Mouse (Mus musculus) A20 (cell line): Measurements from ENCODE around the gene Tmem33.

Experiments
- DNase-seq: peaks from one replicate; pipeline ENCODE4 v3.0.0-alpha.2; 2011; ENCODE audit warnings: low read depth, low spot score

The Tmem33 gene

GRCm38 (mm10) chr5:67255664-67256063, 4.7 kb upstream of the Tmem33 start:
- no peak for DNase-seq

GRCm38 (mm10) chr5:67258473-67258872, 1.9 kb upstream of the Tmem33 start:
- no peak for DNase-seq

GRCm38 (mm10) chr5:67260159-67260530, 220 bp upstream of the Tmem33 start:
- no peak for DNase-seq

- no peak for DNase-seq
Observed at GRCm38 (mm10) chr5:67262964-67263363, 2.6 kb downstream of the Tmem33 start.

- DNase-seq, result peak; percentile 43
Observed at GRCm38 (mm10) chr5:67266106-67266505, 5.7 kb downstream of the Tmem33 start.

GRCm38 (mm10) chr5:67269309-67269708, 8.9 kb downstream of the Tmem33 start:
- no peak for DNase-seq

GRCm38 (mm10) chr5:67279407-67279806, 19.0 kb downstream of the Tmem33 start:
- no peak for DNase-seq

- DNase-seq, result no peak
Observed at GRCm38 (mm10) chr5:67279840-67280239, 19.5 kb downstream of the Tmem33 start.

GRCm38 (mm10) chr5:67280400-67280799, 20.0 kb downstream of the Tmem33 start:
- no peak for DNase-seq

GRCm38 (mm10) chr5:67295029-67295428, 34.7 kb downstream of the Tmem33 start:
- no peak for DNase-seq

- DNase-seq, result no peak
Observed at GRCm38 (mm10) chr5:67295682-67296081, 35.3 kb downstream of the Tmem33 start.

GRCm38 (mm10) chr5:67296171-67296570, 35.8 kb downstream of the Tmem33 start:
- no peak for DNase-seq

GRCm38 (mm10) chr5:67297026-67297813, 36.9 kb downstream of the Tmem33 start:
- no peak for DNase-seq

- DNase-seq, result no peak
Observed at GRCm38 (mm10) chr5:67299847-67300412, 39.6 kb downstream of the Tmem33 start.

GRCm38 (mm10) chr5:67300926-67301597, 40.7 kb downstream of the Tmem33 start:
- no peak for DNase-seq

GRCm38 (mm10) chr5:67301722-67302331, 41.5 kb downstream of the Tmem33 start:
- peak; percentile 41 for DNase-seq

GRCm38 (mm10) chr5:67303816-67304215, 43.5 kb downstream of the Tmem33 start:
- DNase-seq, result peak; percentile 24

- peak; percentile 95 for DNase-seq
Observed at GRCm38 (mm10) chr5:67306698-67307521, 46.5 kb downstream of the Tmem33 start, which contains the start of gene Slc30a9. Slc30a9 (plus strand) TSS chr5:67306955.

GRCm38 (mm10) chr5:67307659-67308222, 47.4 kb downstream of the Tmem33 start:
- DNase-seq, result no peak

- no peak for DNase-seq
Observed at GRCm38 (mm10) chr5:67311811-67312521, 51.6 kb downstream of the Tmem33 start.

- DNase-seq, result no peak
Observed at GRCm38 (mm10) chr5:67312522-67312851, 52.1 kb downstream of the Tmem33 start.
